Mouse (Mus musculus): ENCODE results near the gene Trpc5. TPM values are rescaled to one million over a fixed set of nuclear protein-coding genes. Genes with fewer than 3 reads are reported as not detected.

The Trpc5 gene
- polyA plus RNA-seq, 1 experiment from 2014 or later: 0.48 TPM

DNA sequence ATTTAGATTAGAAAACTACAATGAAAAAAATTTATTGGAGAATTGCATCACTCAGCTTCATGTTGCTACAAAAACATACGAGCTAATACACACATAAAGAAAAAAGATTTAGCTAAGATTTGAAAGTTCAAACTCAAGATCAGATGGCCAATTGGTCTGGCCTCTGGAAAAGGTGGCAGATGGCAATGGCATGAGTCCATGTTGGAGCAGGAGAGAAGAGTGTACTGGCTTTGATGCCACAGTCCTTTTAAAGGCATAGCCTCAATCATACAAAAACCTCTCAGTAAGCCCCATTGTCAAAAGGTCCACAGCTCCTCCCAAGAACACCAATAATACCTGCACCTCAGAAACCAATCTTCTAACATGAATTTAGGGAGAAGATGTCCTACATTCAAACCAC lies 196.6 kb downstream of the Trpc5 start:
- no peak overlapping the region for H3K27ac ChIP-seq
- H3K27me3 ChIP-seq: no peaks in the 10 kb centered on the region
- no peak for ATAC-seq (ENCODE audit: low FRiP score)
- H3K9me3 ChIP-seq (replicated peaks): no peaks in the 10 kb centered on the region
- no peak overlapping the region for H3K4me3 ChIP-seq
- no peak overlapping the region for H3K9ac ChIP-seq
- H3K4me2 ChIP-seq (replicated peaks): no peak overlapping the region
- H3K4me1 ChIP-seq: no peaks in the 10 kb centered on the region
- H3K36me3 ChIP-seq: no peaks in the 10 kb centered on the region
- WGBS: 65% methylated on average over 1 of the region's 1 CpGs

DNA sequence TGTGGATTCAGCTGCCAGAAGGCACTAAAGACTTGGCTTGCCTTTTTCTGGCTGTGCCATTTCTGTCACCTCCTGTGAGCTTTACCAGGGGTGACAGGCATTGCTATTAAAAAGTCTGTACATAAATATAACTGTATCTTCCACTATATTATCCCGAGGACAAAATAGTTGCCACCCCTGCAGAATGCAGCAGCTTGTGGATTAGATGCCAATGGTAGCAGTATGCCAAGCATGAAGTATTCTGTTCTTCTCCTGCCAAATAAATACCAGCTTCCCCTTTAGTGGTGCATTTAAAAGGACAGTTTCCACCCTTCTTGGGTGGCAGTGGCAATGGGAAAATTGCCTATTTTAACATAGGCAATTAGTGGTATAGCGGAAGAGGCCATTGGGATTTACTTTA lies 223.6 kb downstream of the Trpc5 start:
- no peak for ATAC-seq (ENCODE audit: low FRiP score)
- Histone ChIP-seq H3K9ac (no peak overlapping the region), H3K9me3 (replicated peaks) (no peaks in the 10 kb centered on the region), H3K4me1 (no peaks in the 10 kb centered on the region), H3K27ac (no peak overlapping the region), H3K27me3 (0 out of 2 replicates have a peak, but pooled peaks cover 4% of the 10 kb centered on the region), H3K4me2 (replicated peaks) (no peak overlapping the region), H3K36me3 (no peaks in the 10 kb centered on the region), H3K4me3 (no peak overlapping the region)
- WGBS: 88% methylated on average over 2 of the region's 2 CpGs

DNA sequence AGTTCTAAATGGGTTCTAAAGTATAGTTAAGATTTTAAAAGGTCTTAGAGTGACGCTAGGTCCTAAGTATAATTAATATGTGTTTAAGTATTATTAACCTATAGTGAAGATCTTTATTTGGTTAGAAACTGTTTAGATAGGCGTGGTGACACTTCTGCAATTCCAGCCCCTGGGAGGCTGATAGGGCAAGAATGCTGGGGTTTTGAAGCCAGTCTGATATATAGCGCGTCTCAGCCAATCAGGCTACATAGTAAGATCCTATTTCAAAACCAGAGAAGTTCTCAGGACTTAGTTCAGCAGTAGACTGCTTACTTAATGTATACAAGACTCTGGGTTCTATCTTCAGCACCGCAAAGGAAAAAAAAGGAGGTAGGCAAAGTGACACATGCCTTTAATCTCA lies 231.7 kb downstream of the Trpc5 start, which contains the start of gene Trpc5os:
TSS of gene Trpc5os (plus strand) at position 301 of the 400 bp plus-strand sequence.
- WGBS: 90% methylated on average over 5 of the region's 5 CpGs
- ATAC-seq (ENCODE audit: low FRiP score): no peak
- H3K9ac ChIP-seq: no peak within 1 kb of the TSS
- no peak within 1 kb of the TSS for H3K27ac ChIP-seq
- H3K36me3 ChIP-seq: no peaks in the 10 kb centered on the region
- H3K4me1 ChIP-seq: no peaks in the 10 kb centered on the region
- no peaks in the 10 kb centered on the region for H3K9me3 ChIP-seq (replicated peaks)
- no peak within 1 kb of the TSS for H3K4me3 ChIP-seq
- H3K4me2 ChIP-seq (replicated peaks): no peak within 1 kb of the TSS
- no peaks in the 10 kb centered on the region for H3K27me3 ChIP-seq

DNA sequence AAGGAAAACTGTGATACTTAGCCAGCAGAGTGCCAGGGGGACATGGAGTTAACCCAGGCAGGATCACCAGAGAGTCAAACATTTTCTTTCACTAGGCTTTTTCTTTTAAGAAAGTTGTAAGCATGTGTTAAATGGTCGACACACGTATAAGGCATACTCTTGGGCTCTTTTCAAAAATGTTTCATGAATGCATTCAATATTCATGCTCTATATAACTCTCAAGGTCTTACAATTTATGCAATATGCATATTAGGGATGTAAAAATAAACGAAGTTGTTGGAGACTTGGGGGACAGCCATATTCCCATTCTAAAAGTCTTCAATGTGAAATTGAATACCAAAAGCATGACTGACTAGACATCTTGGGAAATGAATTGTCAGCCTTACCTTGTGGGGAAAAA lies 264.1 kb downstream of the Trpc5 start:
- Histone ChIP-seq H3K4me1 (no peaks in the 10 kb centered on the region), H3K9me3 (replicated peaks) (no peaks in the 10 kb centered on the region), H3K27ac (no peak overlapping the region), H3K4me3 (no peak overlapping the region), H3K4me2 (replicated peaks) (no peak overlapping the region), H3K36me3 (no peaks in the 10 kb centered on the region), H3K9ac (no peak overlapping the region), H3K27me3 (no peaks in the 10 kb centered on the region)
- no peak for ATAC-seq (ENCODE audit: low FRiP score)
- WGBS: 83% methylated on average over 3 of the region's 3 CpGs

DNA sequence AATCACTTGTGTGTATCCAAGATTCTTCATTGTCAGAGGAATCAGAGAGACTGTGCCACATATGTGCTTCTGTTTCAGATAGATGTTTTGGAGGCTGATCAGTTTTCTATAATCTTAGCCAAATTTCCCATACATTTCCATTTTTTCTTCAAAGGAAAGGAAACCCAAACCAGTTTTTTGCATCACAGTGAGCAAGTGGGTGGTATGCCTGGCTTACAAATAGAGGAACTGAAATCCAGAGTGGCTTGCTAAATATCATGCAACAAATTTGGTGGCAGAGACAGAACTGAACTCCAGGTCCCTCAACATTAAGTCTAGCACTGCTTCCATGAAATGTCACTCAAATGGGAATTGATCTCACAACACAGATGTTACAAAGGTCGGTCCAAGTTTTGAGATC lies 266.9 kb downstream of the Trpc5 start:
- Histone ChIP-seq H3K4me3 (no peak overlapping the region), H3K27ac (no peak overlapping the region), H3K9me3 (replicated peaks) (no peaks in the 10 kb centered on the region), H3K4me2 (replicated peaks) (no peak overlapping the region), H3K9ac (no peak overlapping the region), H3K27me3 (no peaks in the 10 kb centered on the region), H3K4me1 (no peaks in the 10 kb centered on the region), H3K36me3 (no peaks in the 10 kb centered on the region)
- WGBS: 96% methylated on average over 1 of the region's 1 CpGs
- no peak for ATAC-seq (ENCODE audit: low FRiP score)

DNA sequence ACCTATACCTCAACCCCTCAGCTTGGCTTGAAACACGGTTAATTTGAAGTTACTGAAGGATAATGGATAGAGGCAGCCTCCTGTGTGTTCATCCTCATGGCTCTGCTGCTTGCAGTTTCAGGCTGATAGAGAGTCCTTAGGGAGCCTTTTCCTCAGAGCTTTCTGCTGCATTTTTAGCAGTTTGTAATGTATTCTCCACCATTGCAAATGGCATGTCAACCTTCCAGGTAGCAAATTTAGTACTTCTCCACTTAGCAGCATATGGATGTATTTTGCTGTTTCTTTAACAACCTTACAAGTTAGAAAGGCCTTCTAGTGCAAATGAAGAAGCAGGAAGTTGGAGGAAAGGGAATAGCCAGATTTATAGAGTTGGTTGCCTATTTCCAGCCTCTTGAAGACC lies 267.7 kb downstream of the Trpc5 start:
- WGBS: 65% methylated on average over 1 of the region's 1 CpGs
- H3K9me3 ChIP-seq (replicated peaks): no peaks in the 10 kb centered on the region
- H3K4me3 ChIP-seq: no peak overlapping the region
- no peaks in the 10 kb centered on the region for H3K36me3 ChIP-seq
- H3K4me1 ChIP-seq: no peaks in the 10 kb centered on the region
- no peak overlapping the region for H3K27ac ChIP-seq
- H3K9ac ChIP-seq: no peak overlapping the region
- H3K27me3 ChIP-seq: no peaks in the 10 kb centered on the region
- H3K4me2 ChIP-seq (replicated peaks): no peak overlapping the region
- no peak for ATAC-seq (ENCODE audit: low FRiP score)

DNA sequence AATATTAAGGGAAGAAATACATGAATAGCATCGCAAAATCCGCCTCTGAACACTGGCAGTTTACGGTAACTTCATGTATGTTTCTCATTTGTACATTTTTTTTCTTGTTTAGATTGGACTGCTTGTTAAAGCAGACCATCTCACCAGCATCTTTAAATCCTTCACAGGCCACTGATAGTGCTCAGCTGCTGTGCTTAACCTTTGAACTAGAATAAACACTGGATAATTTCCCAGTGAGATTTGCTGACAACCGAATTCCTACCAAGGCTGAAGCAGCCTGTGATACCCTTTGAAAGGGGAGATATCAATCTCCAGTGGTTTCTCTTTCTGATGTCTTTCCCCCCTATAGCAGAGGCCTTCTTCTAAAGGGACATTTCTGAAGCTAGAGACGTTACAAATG lies 279.9 kb downstream of the Trpc5 start:
- H3K9ac ChIP-seq: no peak overlapping the region
- 73% methylated on average over 5 of the region's 5 CpGs for WGBS
- no peaks in the 10 kb centered on the region for H3K36me3 ChIP-seq
- H3K27ac ChIP-seq: no peak overlapping the region
- ATAC-seq (ENCODE audit: low FRiP score): no peak
- H3K27me3 ChIP-seq: no peaks in the 10 kb centered on the region
- H3K4me1 ChIP-seq: no peaks in the 10 kb centered on the region
- H3K9me3 ChIP-seq (replicated peaks): no peaks in the 10 kb centered on the region
- no peak overlapping the region for H3K4me3 ChIP-seq
- no peak overlapping the region for H3K4me2 ChIP-seq (replicated peaks)

DNA sequence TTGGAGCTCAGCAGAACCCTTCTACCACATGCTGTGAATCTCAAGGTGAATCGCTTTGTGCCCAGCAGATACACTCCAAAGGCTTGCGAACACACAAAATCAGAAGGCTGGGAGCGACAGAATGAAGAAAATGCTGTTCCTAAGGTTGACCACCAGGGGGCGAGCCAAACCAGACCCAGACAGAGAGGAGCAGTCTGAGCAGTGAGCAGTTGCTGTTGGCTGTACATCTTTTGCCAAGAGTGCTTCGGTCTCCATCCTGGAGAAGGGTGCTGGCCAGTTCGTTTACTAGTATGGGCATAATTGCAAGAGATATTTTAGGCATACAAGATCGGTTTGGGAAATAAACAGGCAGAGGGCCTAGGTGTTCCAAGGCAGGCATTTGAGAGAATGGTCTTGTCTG lies 284.5 kb downstream of the Trpc5 start:
- no peaks in the 10 kb centered on the region for H3K9me3 ChIP-seq (replicated peaks)

DNA sequence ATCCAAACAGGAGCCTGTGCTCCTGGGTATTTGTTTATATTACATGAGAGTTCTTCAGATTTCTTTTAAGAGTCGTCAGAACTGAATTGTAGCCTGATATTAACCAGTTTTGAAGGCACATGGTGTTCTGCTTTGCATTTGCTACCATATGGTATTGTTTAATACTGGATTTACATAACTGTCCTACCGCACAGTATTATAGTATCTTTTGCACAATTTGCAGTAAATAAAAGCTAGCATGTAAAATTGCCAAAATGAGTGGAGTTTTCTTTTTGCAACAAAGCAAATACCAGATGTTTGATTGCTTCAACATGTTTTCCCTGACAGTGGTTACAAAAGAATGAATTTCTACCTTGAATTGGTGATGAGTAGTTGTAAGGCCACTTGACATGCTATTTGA lies 313.8 kb downstream of the Trpc5 start:
- H3K4me1 ChIP-seq: no peaks in the 10 kb centered on the region
- no peak for ATAC-seq (ENCODE audit: low FRiP score)
- no peaks in the 10 kb centered on the region for H3K36me3 ChIP-seq
- H3K9me3 ChIP-seq (replicated peaks): no peaks in the 10 kb centered on the region
- H3K4me2 ChIP-seq (replicated peaks): no peak overlapping the region
- 62% methylated on average over 2 of the region's 2 CpGs for WGBS
- no peaks in the 10 kb centered on the region for H3K27me3 ChIP-seq
- no peak overlapping the region for H3K27ac ChIP-seq
- H3K9ac ChIP-seq: no peak overlapping the region
- no peak overlapping the region for H3K4me3 ChIP-seq

More for the DNA sequence above, 284.5 kb downstream of the Trpc5 start:
- Histone ChIP-seq H3K4me1 (no peaks in the 10 kb centered on the region), H3K36me3 (no peaks in the 10 kb centered on the region), H3K9ac (no peak overlapping the region), H3K27ac (no peak overlapping the region), H3K4me3 (no peak overlapping the region), H3K27me3 (no peaks in the 10 kb centered on the region), H3K4me2 (replicated peaks) (no peak overlapping the region)
- WGBS: 37% methylated on average over 7 of the region's 7 CpGs
- ATAC-seq (ENCODE audit: low FRiP score): 0 out of 2 replicates have a peak, but pooled peaks have one; percentile 56

DNA sequence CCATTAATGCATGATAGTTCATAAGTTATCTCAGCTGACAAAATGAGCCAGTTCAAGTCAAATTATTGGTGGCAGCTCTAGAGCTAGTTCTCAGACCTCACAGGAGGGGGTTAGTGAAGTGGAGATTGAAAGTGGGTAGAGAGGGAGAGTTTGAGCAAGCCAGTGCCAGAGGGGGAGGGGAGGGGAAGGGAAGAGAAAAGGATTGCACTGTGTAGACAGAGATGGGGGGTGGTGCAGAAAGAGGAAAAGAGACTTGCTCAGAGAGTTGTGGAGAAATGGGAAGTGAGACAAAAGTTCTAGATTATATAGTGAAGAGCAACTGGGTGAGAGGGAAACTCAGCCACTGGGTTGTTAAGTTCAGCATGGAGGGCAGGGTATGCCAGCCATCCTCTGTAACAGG lies 349.6 kb downstream of the Trpc5 start:
- Histone ChIP-seq H3K27ac (no peak overlapping the region), H3K9me3 (replicated peaks) (no peaks in the 10 kb centered on the region), H3K4me3 (no peak overlapping the region), H3K4me1 (no peaks in the 10 kb centered on the region), H3K4me2 (replicated peaks) (no peak overlapping the region), H3K27me3 (no peaks in the 10 kb centered on the region), H3K36me3 (no peaks in the 10 kb centered on the region), H3K9ac (no peak overlapping the region)
- ATAC-seq (ENCODE audit: low FRiP score): no peak

DNA sequence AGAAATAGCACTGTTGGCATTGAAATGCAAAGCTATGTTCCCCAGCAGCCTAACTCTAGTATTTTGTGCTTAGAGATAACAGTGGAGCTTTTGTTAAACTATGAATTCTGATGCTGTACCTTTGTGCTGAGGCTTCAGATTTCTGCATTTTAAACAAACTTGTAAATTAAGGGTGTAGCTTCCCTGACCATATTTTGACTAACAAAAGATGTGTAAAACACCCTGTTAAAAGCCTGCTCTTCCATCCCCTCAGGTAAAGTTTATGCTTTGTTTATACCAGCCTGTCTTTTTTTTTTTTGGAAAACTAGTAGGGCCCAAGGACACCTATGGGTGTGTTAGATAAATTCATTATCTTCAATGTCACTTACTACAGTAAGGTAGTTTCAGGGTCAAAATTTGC lies 350.0 kb downstream of the Trpc5 start:
- Histone ChIP-seq H3K27me3 (no peaks in the 10 kb centered on the region), H3K9ac (no peak overlapping the region), H3K36me3 (no peaks in the 10 kb centered on the region), H3K4me1 (no peaks in the 10 kb centered on the region), H3K9me3 (replicated peaks) (no peaks in the 10 kb centered on the region), H3K4me2 (replicated peaks) (no peak overlapping the region), H3K27ac (no peak overlapping the region), H3K4me3 (no peak overlapping the region)
- ATAC-seq (ENCODE audit: low FRiP score): no peak

DNA sequence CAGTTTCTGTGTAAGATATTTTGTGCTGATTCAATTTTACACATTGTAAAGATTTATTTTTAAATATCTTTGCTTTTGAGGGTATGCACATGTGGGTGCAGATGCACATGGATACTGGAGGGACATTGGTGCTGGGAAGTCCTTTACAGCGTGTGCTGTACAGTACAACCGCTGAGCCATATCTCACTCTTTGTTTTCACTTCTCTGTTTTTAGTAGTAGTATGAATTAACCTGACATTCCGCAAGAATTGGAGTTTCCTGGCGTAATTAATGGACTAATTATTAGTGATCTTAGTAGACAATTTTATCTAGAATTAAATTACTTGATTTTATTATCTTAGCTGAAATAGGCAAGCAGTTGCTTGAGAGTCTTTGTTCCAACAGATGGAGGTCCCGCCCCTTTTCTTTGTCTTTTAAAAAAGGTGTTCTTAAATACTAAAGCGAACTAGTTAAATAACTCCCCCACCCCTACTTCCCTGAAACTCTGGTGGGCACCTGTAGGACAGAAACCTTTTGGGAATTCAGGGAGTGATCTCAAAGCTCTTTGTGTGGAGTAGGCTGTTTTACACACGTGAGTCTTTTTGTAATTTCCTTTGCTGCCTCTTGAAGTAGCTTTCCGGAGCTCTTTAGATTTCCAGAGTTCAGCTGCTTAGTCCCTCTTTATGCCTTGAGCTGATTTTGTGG lies 352.5 kb downstream of the Trpc5 start:
- no peak overlapping the region for H3K4me3 ChIP-seq
- H3K36me3 ChIP-seq: no peaks in the 10 kb centered on the region
- H3K9ac ChIP-seq: no peak overlapping the region
- H3K4me2 ChIP-seq (replicated peaks): no peak overlapping the region
- WGBS: 48% methylated on average over 8 of the region's 8 CpGs
- no peaks in the 10 kb centered on the region for H3K4me1 ChIP-seq
- H3K9me3 ChIP-seq (replicated peaks): no peaks in the 10 kb centered on the region
- ATAC-seq (ENCODE audit: low FRiP score): no peak
- H3K27ac ChIP-seq: no peak overlapping the region
- H3K27me3 ChIP-seq: no peaks in the 10 kb centered on the region

Measured in hindbrain, embryonic 12.5 days (tissue).